Mouse (Mus musculus): ENCODE measurements at regions not wholly inside any gene's neighbourhood (a gene's known extent, or its start where the extent isn't known, plus 50 kb on each side); places are given as distances from the start of the nearest gene placed in this dataset.

GRCm38 (mm10) chr14:103977769-103978168 lies 133.6 kb upstream of the Ednrb start:
- no peak for TF ChIP-seq CTCF (IDR thresholded peaks at IDR 0.05; ENCODE audit: borderline replicate concordance, extremely low read depth, insufficient read depth, insufficient read length)
- no peak for TF ChIP-seq POLR2A (IDR thresholded peaks at IDR 0.05; ENCODE audit: borderline replicate concordance, extremely low read depth, insufficient read depth, insufficient read length, poor library complexity, severe bottlenecking)
